Mouse (Mus musculus) right cerebral cortex, postnatal 36 days (tissue): ENCODE measurements around the gene Ncoa3.
A peak's percentile ranks its signal among the peaks of the same experiment; 100 is the strongest.

ENCODE experiments used
- DNase-seq, 2 experiments: peaks; one replicate each; pipeline ENCODE4 v3.0.0; 2022; ENCODE audit warnings: low spot score in 2 of 2, mixed read lengths in 1 of 2

Gene Ncoa3

DNA sequence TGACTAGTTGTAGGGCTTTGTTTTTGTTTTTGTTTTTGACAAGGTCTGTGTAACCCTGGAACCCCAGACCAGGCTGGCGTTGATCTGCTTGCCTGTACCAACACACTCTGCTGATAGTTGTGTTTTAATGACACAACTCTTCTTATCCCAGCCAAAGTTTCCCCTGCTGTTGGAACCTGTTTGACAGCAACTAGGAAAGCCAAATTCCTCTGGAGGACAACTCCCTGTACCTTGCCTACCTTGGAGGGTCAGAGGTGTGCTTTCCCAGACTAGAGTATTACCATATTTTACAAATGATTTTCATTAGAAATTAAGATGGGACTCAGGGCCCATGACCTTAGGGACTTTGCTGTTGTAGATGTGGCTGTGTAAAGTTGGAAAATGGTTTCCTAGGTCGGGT is 9.3 kb downstream of the Ncoa3 start:
- DNase-seq, result no peak

DNA sequence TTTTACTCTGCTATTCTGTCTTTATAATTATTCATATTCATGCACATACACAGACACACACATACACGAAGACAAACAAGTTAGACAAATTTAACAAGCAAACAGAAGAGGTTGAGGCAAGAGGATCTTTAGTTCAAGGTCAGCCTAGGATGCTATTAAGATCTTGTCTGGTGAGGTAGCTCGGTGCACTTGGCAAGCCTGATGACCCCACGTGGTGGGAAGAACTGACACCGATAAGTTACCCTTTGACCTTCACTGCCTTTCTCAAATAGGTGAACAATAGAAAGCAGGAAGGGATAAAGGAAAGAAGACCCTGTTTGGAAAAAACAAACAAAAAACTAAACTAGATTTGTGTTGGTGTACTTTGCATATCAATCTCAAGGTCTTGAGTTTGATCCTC is 10.0 kb downstream of the Ncoa3 start:
- no peak for DNase-seq

DNA sequence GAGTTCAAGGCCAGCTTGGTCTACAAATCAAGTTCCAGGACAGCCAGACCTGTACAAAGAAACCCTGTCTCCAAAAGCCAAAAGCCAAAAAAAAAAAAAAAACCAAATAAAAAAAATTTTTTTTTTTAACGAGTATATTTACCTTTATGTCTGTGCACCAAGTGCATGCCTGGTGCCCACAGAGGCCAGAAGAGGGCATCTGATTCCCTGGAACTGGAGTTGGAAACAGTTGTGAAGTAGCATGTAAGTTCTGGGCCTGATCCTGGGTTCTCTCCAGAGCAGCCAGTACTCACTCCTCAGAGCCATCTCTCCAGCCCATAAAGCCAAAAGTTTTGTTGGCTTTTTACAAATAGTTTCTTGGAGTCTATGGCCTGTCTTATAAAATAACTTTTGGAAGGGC is 10.6 kb downstream of the Ncoa3 start:
- DNase-seq, result no peak

DNA sequence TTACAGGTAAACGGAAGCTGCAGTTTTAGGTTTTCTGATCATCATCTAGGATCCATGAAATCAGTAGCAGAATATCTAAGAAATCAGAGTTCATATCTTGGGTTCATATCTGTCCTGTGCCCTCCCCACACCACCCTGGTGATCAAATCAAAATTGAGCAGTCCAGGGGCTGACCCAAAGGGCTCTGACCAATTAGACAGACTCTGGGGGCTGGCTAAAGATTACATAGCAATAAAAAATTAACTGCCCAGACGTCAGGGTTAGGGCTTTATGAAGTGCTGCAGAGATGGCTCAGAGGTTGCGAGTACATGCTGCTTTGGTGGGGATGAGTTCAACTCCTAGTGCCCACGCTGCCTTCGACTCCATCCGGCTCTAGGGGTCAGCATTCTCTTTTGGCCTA is 14.6 kb downstream of the Ncoa3 start:
- no peak for DNase-seq

DNA sequence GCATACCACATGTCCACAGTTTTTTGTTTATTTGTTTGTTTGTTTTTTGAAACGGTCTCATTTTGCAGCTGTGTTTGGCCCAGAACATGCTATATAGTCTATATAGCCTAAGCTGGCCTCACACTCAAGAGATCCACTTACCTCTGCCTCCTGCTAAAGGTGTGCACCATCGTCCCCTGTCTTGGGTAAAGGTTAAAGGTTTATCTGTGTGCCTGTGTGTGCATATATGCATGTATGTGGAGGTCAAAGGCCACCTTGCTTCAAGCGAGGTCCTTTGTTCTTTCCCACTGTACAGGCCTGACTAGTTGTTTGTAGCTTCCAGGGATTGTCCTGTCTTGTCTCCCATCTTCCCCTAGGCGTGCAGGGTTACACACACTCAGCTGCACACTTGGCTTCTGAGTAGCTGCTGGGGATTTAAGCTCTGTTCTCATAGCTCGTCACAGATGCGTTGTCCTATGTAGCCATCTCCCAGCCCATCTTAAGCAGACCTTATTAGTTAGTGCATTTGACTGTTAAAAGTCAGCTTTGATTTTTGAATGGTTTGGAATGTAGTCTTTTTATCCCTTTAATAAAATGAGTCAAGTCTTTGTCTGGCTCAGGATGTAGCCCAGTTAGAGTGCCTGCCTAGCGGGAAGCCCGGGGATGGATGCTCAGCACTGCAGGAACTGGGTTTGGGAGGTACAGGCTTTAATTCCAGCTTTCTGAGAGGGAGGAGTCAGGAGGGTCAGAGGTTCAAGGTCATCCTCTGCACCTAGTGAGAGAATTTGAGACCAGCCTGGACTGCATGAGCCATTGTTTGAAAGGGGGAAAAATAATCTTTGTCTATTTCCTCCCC is 16.3 kb downstream of the Ncoa3 start:
- DNase-seq, result no peak

DNA sequence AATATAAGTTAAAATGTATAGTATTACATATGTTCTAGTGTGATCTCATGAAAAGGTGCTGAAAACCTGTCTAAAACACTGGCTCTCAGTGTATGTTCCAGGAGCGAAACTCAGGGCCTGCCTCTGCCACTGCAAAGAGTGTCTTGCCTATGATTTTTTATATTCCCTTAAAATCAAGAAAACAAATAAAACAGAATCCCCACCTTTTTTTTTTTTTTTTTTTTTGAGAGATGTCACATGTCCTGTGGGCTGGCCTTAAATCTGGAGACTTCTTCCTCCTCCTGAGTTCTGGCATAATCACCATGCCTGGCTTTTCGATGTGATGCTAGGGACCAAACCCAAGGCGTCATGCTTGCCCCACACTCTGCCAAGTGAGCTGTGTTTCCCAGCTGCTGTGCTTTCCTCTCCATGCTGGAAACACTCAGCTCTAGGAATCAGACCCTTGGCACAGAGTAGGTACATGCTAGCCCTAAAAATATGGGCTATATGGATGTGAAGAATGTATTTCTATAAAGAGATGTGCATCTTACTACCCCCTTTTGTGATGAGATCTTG is 17.0 kb downstream of the Ncoa3 start:
- DNase-seq, result peak; percentile 13 to 39

DNA sequence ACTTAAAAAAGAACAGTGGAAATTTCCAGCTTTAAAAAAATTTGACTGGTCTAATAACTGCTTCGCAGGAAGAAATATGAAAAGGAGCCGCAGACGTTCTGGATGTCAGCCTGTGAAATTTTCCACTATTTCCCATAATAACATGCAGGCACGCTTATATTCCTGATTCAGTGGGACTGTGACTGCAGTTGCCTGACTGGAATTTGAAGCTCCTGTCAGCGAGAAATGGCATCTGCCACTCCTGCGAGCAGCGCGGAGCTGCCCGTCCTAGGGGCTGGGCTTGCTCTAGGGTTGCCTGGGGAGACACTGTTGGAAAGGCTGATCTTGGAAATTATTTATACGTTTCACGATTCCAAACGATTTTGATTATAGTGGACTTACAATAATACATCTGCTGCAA is 17.9 kb downstream of the Ncoa3 start:
- no peak for DNase-seq

DNA sequence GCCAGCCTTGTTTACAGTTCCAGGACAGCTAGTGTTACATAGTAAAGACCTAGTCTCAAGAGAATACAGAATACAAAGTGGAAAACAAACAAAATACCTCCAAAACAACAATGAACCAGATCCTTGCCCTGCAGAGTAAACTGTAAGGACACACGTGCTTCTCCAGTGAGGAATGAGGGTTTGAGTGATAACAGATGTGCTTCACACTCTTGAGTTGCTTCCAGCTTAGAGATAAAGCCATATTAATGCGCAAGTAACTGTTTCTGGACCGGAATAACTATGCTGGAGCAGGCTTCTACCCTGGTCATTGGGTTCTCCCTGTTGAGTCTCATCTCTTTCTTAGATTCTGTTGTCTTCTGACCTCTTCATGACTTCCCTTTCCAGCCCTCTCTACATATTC is 19.0 kb downstream of the Ncoa3 start:
- DNase-seq, result no peak

DNA sequence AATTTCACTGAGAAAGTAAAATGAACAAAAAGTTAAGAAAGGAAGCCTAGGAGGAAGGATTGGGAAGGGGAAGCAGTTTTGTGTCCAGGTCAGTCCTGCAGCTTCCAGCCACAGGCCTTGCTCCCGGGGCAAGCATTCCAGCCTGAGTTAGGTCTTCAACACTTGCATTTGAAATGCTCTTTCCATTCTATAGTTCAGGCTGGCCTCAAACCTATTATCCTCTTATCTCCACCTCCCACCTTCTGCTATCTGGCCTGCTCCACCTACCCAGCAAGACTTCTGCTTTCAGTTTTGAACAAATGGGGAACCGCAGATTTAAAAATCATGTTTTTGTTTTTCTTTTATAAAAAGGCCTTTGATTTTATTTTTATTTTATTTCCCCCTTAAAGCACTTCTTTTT is 19.7 kb downstream of the Ncoa3 start:
- no peak for DNase-seq

DNA sequence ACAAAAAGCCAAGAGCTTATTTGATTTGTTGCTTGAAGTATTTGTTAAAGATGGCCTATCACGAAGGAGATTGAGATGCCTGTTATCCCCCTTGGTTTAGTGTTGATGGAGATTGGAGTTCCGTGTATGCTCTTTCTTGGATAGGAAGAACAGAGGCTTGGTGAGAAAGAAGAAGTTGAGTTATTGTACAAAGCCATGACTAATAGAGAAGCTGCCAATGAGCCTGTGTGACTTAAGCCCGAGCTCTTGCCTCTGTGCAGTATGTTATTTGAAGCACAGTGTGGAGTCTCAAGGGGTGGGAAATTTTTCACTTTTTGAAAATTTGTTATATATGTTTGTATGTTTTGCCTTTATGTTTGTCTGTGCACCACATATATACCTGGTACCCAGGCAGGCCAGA is 26.3 kb downstream of the Ncoa3 start:
- DNase-seq, result no peak

DNA sequence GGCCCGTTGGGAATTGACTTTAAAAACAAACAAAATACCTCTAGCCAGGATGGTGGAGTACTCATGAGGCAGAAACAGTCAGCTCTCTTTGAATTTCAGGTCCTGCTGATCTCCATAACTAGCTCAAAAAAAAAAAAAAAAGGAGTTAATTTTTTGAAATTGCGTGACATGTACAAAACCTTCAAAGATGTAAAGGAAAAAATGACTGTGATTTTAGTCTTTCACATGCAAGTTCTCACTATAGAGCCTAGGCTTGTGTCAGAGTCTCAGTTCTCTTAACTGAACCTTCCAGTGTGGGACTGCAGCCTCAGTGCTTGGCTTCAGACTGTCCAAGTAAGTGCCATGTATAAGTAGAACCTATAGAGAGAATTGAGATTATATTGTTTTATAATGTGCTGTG is 27.6 kb downstream of the Ncoa3 start:
- no peak for DNase-seq

DNA sequence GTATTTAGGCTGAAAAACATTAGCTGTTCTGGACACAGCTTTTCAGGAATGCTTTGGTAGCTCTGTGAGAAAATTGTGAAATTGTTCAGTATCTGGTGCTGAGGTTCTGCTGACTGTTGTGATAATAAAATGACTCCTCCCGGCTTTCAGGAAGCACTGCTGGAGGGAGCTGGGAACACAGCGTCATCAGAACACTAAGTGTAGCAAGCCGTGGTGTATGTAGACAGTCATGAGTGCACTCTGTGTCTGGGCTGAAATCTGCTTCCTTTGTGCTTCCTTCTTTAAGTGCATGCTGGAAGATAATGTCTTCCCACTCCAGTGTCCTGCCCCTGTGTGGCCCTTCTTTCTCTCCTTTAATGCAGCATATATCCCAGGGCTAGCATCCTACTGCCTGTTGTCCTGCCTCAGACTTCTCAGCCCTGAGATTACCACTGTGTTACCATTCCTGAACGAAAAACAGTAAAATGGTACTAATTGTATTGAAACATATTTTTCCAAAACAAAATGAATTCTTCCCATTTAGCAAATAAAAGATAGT is 28.7 kb downstream of the Ncoa3 start:
- no peak for DNase-seq

DNA sequence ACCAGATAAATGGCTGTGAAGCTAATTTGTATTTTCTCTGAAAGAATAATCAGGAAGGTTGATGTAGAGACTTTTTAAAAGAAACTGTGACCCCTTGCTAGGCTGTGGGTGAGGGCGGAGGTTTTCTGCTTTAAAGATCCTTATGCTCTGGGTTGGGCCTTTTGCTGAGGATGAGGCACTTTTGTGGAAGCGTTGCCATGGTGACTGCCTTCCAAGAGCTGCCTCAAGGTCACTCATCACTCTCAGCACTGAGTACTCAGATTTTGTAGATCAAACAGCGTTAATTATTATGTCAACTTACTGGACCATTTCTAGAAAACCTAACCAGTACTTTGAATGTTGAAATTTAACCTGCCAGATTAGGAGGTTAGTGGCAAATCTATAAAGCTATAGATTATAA is 29.2 kb downstream of the Ncoa3 start:
- no peak for DNase-seq

DNA sequence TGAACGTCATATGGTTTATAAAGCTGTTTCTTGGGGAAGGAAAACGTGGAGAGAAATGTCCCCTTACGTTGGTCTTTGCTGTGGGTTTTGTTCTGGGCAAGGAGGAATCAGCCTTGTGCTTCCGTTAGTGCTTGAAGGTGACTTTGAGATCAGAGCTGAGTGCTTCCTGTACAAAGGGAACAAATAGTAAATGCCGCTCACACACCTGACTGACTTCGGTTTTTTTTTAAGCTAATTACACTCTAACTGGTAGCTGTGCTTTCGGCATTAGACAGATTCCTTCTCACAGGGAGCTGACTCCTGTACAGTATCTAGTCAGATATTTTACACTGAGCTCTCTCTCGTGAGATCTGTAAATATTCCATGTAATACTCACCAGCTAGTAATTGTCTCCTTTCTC is 29.9 kb downstream of the Ncoa3 start:
- DNase-seq, result no peak

DNA sequence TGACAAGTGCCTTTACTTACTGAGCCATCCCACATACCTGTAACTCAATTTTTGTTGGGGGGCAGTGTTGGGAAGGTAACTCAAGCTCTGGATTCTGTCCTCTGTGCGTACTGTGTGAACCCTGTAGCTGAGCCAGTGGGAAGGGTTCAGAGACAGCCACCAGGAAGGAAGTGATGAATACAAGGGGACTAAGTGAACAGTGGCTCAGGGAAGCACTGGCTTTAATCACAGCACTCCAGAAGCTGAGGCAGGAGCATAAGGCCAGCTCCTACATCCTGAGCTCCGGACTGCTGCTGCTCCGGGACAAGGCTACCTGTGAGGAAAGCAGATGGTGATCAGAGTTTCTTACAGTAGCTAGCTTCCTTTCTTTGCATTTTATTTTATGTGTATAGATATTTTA is 31.6 kb downstream of the Ncoa3 start:
- DNase-seq, result no peak

DNA sequence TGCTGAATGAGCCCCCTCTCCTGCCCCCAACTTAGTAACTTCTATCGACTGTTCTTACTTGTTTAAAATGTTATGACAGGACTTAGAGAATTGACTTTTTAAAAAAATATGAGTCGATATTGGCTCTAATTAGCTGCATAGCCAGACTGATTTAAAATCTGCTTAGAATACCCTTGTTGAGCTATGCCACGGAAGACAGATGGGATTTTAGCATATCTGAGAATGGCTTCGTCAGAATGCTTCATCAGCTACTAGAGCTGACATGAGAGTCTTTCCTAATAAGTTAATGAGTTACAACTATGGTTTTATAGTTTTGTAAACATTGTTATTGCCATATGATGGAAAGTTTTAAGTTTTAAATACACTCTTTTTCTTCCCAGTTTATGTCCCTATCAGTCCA is 32.2 kb downstream of the Ncoa3 start:
- DNase-seq, result no peak

DNA sequence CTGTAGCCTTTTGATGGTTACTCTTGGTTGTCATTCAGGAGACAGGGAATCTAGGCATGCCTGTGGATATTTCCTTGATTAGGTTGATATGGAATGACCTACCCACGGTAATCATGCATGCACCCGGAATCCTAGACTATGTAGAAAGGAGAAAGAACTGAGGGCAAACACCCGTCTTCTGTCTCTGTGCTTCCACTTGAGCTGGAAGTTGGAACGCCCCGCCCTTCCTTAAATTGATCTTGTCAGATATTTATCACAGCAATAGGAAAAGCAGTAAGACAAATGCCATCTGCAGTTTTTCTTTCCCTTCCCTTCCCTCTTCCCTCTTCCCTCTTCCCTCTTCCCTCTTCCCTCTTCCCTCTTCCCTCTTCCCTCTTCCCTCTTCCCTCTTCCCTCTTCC is 33.5 kb downstream of the Ncoa3 start:
- DNase-seq, result no peak

DNA sequence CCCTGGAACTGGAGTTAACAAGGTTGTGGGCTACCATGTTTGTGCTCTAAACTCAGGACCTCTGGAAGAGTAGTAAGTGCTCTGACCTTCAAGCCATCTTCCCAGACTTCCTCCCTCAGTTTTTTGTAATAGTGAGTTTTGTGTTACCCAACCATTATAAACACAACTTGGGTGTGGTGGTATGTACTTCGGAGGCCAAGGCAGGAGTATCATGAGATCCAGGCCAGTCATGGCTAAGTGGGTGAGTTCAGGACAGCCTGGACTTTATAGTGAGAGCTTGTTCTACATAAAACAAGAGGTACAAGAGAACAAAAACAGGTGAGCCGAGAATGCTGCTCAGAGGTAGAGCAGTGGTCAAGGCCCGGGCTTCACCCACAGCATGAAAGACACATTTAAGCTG is 35.4 kb downstream of the Ncoa3 start:
- DNase-seq, result no peak

DNA sequence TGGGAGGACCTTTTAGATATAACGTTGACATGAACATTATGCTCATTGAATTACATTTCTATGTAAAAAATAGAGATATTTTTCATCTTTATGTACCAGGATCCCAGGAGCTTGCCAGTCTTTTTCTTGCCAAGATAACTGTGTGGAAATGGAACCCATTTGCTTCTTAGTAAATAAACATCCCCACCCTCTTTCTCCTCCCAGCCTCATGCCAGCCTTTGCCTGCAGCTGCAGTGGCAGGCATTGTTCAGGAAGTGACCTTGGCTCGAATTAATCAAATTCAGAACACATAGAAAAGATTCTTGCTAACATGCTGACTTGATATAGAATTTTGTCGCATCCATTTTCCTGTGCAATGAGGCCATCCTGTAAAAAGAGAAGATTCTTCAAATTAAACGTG is 36.8 kb downstream of the Ncoa3 start:
- no peak for DNase-seq

DNA sequence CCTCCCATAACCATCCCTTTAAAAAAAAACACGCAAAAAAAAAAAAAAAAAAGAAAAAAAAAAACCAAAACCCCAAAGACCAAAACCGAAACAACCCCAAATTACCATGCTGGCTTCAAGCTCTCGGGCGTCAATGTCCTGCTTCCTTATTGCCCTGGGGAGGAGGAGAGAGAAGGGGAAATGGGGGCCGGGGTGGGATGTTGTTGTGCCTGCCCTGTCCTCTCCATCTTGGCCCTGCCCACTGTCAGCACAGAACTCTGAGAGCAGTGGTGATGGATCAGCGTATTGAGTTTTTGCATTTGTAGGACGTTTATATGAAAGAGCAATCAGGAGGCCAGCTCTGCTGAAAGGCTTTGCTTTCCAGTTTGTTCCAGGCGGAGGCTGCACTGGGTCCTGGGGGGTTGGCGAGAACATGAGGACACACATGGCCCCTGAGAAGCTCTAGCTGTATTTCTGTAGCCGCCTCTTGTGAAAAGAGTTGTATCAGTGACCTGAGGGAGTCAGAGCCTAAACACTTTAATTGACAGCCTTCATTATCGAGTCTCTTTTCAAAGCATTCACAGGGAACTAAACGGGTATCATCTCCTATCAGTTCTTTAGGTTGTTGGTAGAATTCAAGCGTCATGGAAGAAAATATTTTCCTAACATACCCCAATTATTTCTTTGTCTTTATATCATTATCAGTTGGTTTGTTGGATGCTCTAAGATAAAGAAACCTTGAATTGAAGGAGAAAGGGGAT is 38.0 kb downstream of the Ncoa3 start:
- DNase-seq, result no peak

DNA sequence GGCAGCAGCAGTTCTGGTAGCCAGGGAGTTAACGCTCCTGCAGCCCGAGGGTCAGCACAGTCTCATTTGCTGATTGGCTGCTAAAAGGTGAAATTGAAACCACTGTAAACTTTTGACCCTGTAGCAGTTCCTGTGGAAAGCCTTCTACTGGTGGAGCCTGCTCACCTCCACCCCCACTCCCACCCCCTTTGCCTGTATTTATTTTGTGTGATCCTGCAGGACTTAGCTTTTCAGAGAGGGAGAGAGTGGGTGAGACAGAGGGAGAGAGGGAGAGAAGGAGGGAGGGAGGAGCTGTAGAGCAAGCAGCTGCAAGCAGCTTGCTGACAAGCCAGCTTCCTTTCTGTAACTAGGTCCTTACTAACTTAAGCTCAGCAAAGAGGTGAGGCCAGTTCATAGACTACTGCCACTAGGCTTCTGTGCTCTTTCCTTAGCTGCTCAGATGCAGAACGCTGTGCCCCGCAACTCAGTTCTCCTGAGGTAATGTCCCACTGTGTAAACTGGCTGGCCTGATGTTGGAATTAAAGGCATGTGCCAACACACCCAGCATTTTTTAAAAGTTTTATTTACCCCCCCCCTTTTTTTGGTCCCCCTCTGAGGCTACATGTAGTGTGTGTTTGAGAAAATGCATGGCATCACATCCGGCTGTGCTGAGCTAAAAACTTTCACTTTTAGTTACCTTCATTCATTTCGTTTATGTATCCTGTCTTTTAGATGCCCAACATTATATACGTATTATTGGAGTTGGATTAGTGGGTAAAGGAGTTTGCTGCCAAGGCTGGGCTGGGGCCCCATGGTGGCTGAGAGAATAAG is 38.9 kb downstream of the Ncoa3 start:
- DNase-seq, result peak in 1 of 2 experiments; percentile 53

DNA sequence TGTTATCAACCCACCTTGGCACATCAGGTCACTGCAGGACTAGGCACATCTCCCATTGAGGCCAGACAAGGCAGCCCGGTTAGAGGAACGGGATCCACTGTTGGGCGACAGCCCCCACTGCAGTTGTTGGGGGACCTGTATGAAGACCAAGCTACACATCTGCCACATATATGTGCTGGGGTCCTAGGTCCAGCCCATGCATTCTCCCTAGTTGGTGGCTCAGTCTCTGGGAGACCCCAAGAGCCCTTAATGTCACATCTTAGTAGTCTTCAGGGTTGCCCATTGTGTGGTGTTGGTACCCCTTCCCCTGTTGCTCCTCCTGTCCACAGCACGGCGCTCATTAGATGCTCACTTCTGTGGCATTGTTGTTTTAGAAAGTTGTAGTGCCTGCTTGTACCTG is 40.2 kb downstream of the Ncoa3 start:
- DNase-seq, result no peak
